Mouse (Mus musculus) myocyte (in vitro differentiated cells): ENCODE measurements around the gene Zfp687. TPM values are rescaled to one million over a fixed set of nuclear protein-coding genes. Genes with fewer than 3 reads are reported as not detected.

ENCODE experiments used
- H3K27me3 ChIP-seq: one replicate; pipeline ENCODE4 v1.6.1; 2011; ENCODE audit not compliant: control insufficient read depth, insufficient read depth, insufficient read length
- H3K36me3 ChIP-seq: one replicate; pipeline ENCODE4 v1.6.1; 2011; ENCODE audit not compliant: control insufficient read depth, insufficient read depth
- H3K4me2 ChIP-seq: one replicate; pipeline ENCODE4 v1.6.1; 2011; ENCODE audit warnings: low read depth, control low read depth
- H3K4me3 ChIP-seq: one replicate; pipeline ENCODE4 v1.5.1; 2011; ENCODE audit warnings: mild to moderate bottlenecking, control low read depth, moderate library complexity
- H3K79me2 ChIP-seq: one replicate; pipeline ENCODE4 v1.6.1; 2011; ENCODE audit not compliant: control insufficient read depth, insufficient read depth
- H3ac ChIP-seq: one replicate; pipeline ENCODE4 v1.6.1; 2011; ENCODE audit not compliant: control insufficient read depth, insufficient read length
- CEBPB ChIP-seq: IDR thresholded peaks from 2 replicates; pipeline ENCODE4 v1.6.1; 2011; ENCODE audit warnings: mild to moderate bottlenecking, moderate library complexity; ENCODE audit not compliant: poor library complexity, insufficient read depth, severe bottlenecking
- E2F4 ChIP-seq: IDR thresholded peaks from one replicate; pipeline ENCODE4 v1.6.1; 2011; ENCODE audit warnings: mild to moderate bottlenecking, control low read depth, moderate library complexity; ENCODE audit not compliant: insufficient read depth
- MAX ChIP-seq: IDR thresholded peaks from one replicate; pipeline ENCODE4 v1.6.1; 2011; ENCODE audit warnings: low read depth, mild to moderate bottlenecking, control low read depth
- MYOD1 ChIP-seq, 3 experiments: IDR thresholded peaks; one replicate each; pipeline ENCODE4 v1.6.1; 2011; ENCODE audit warnings: control low read depth in 2 of 3, low read depth in 2 of 3, mild to moderate bottlenecking in 2 of 3, moderate library complexity in 1 of 3; ENCODE audit not compliant: insufficient read length in 2 of 3, control insufficient read depth in 1 of 3
- MYOG ChIP-seq, 3 experiments: IDR thresholded peaks; one replicate each; pipeline ENCODE4 v1.6.1; 2011; ENCODE audit warnings: control low read depth in 2 of 3, low read depth in 2 of 3, mild to moderate bottlenecking in 2 of 3; ENCODE audit not compliant: insufficient read length in 2 of 3, control insufficient read depth in 1 of 3, insufficient read depth in 1 of 3
- POLR2A ChIP-seq: IDR thresholded peaks from one replicate; pipeline ENCODE4 v1.6.1; 2011; ENCODE audit warnings: low read depth, mild to moderate bottlenecking, control low read depth, moderate library complexity; ENCODE audit not compliant: insufficient read length
- POLR2AphosphoS2 ChIP-seq: IDR thresholded peaks from one replicate; pipeline ENCODE4 v1.6.1; 2011; ENCODE audit warnings: low read depth, control low read depth; ENCODE audit not compliant: insufficient read length
- REST ChIP-seq: IDR thresholded peaks from one replicate; pipeline ENCODE4 v1.6.1; 2011; ENCODE audit warnings: mild to moderate bottlenecking, control low read depth, moderate library complexity; ENCODE audit not compliant: insufficient read depth, insufficient read length
- SRF ChIP-seq: IDR thresholded peaks from one replicate; pipeline ENCODE4 v1.6.1; 2011; ENCODE audit warnings: low read depth; ENCODE audit not compliant: control insufficient read depth, insufficient read length
- TCF12 ChIP-seq: IDR thresholded peaks from one replicate; pipeline ENCODE4 v1.6.1; 2011; ENCODE audit warnings: mild to moderate bottlenecking, control low read depth; ENCODE audit not compliant: poor library complexity, insufficient read depth, severe bottlenecking
- TCF3 ChIP-seq: IDR thresholded peaks from one replicate; pipeline ENCODE4 v1.6.1; 2011; ENCODE audit warnings: low read depth, control low read depth; ENCODE audit not compliant: insufficient read length
- USF1 ChIP-seq: IDR thresholded peaks from one replicate; pipeline ENCODE4 v1.6.1; 2011; ENCODE audit warnings: low read depth, mild to moderate bottlenecking, control low read depth, moderate library complexity
- polyA plus RNA-seq: library from polyadenylated mRNA; unstranded; fragments of >200 nt; fragmentation: generic; extraction: Trizol; gene quantifications from one replicate; pipeline ENCODE4 v1.2.1, GENCODE M21; 2012; ENCODE audit warnings: missing spikeins

The Zfp687 gene
- polyA plus RNA-seq, 1 experiment = 11.5 TPM

GRCm38 (mm10) chr3:95012982-95013381 lies 2.3 kb downstream of the Zfp687 start:
- no peak overlapping the region for H3K4me2 ChIP-seq
- H3K36me3 ChIP-seq = no peaks in the 10 kb centered on the region
- peak overlapping the region; percentile 58 for H3K4me3 ChIP-seq
- TF ChIP-seq SRF = no peak
- TF ChIP-seq TCF12 = no peak
- TF ChIP-seq POLR2A = no peak
- no peak for TF ChIP-seq MYOD1 (IDR thresholded peaks at IDR 0.05; ENCODE audit: control insufficient read depth in 1 of 3, insufficient read length in 2 of 3, low read depth in 2 of 3)
- TF ChIP-seq MAX = no peak
- no peak for TF ChIP-seq USF1
- TF ChIP-seq REST = no peak
- no peaks in the 10 kb centered on the region for H3K27me3 ChIP-seq
- peaks cover 6% of the 10 kb centered on the region for H3K79me2 ChIP-seq
- no peak overlapping the region for H3ac ChIP-seq

- no peaks in the 10 kb centered on the region for H3K27me3 ChIP-seq
- no peak overlapping the region for H3K4me2 ChIP-seq
- peaks cover 6% of the 10 kb centered on the region for H3K79me2 ChIP-seq
- H3K4me3 ChIP-seq = no peak overlapping the region
- TF ChIP-seq TCF3 (no peak), USF1 (no peak), MAX (no peak), TCF12 (no peak), MYOG (IDR thresholded peaks at IDR 0.05; ENCODE audit: control insufficient read depth in 1 of 3, insufficient read depth in 1 of 3, insufficient read length in 2 of 3, low read depth in 2 of 3) (peak in 2 of 3 experiments; percentile 22 to 71), MYOD1 (IDR thresholded peaks at IDR 0.05; ENCODE audit: control insufficient read depth in 1 of 3, insufficient read length in 2 of 3, low read depth in 2 of 3) (peak in 2 of 3 experiments; percentile 41 to 59)
- H3ac ChIP-seq = no peak overlapping the region
- peaks cover 5% of the 10 kb centered on the region for H3K36me3 ChIP-seq
Observed at GRCm38 (mm10) chr3:95010396-95010795, 4.9 kb downstream of the Zfp687 start.

GRCm38 (mm10) chr3:95007706-95008105 lies 7.5 kb downstream of the Zfp687 start:
- TF ChIP-seq POLR2A (no peak), CEBPB (no peak), TCF12 (no peak), MAX (no peak), REST (no peak), USF1 (no peak), TCF3 (no peak), MYOG (IDR thresholded peaks at IDR 0.05; ENCODE audit: control insufficient read depth in 1 of 3, insufficient read depth in 1 of 3, insufficient read length in 2 of 3, low read depth in 2 of 3) (no peak), POLR2AphosphoS2 (no peak), SRF (no peak), MYOD1 (IDR thresholded peaks at IDR 0.05; ENCODE audit: control insufficient read depth in 1 of 3, insufficient read length in 2 of 3, low read depth in 2 of 3) (no peak), E2F4 (no peak)
- Histone ChIP-seq H3K36me3 (peaks cover 11% of the 10 kb centered on the region), H3K79me2 (no peaks in the 10 kb centered on the region)

GRCm38 (mm10) chr3:95005651-95006050 lies 9.6 kb downstream of the Zfp687 start:
- Histone ChIP-seq H3K36me3 (peaks cover 19% of the 10 kb centered on the region), H3K4me2 (no peak overlapping the region), H3ac (no peak overlapping the region), H3K79me2 (no peaks in the 10 kb centered on the region), H3K4me3 (no peak overlapping the region), H3K27me3 (no peaks in the 10 kb centered on the region)
- TF ChIP-seq POLR2A (no peak), POLR2AphosphoS2 (no peak), TCF12 (no peak), TCF3 (peak; percentile 44), CEBPB (no peak), MYOG (IDR thresholded peaks at IDR 0.05; ENCODE audit: control insufficient read depth in 1 of 3, insufficient read depth in 1 of 3, insufficient read length in 2 of 3, low read depth in 2 of 3) (peak in 2 of 3 experiments; percentile 71 to 88), SRF (no peak), REST (no peak), E2F4 (no peak), USF1 (no peak), MAX (no peak), MYOD1 (IDR thresholded peaks at IDR 0.05; ENCODE audit: control insufficient read depth in 1 of 3, insufficient read length in 2 of 3, low read depth in 2 of 3) (peak in 2 of 3 experiments; percentile 73 to 83)

More at GRCm38 (mm10) chr3:95007706-95008105, 7.5 kb downstream of the Zfp687 start:
- no peak overlapping the region for H3ac ChIP-seq
- H3K4me3 ChIP-seq = no peak overlapping the region
- no peak overlapping the region for H3K4me2 ChIP-seq
- no peaks in the 10 kb centered on the region for H3K27me3 ChIP-seq

- Histone ChIP-seq H3K4me2 (no peak overlapping the region), H3K36me3 (peaks cover 26% of the 10 kb centered on the region), H3K79me2 (no peaks in the 10 kb centered on the region), H3ac (no peak overlapping the region), H3K4me3 (no peak overlapping the region), H3K27me3 (no peaks in the 10 kb centered on the region)
- TF ChIP-seq POLR2AphosphoS2 = no peak
- TF ChIP-seq MYOD1 (IDR thresholded peaks at IDR 0.05; ENCODE audit: control insufficient read depth in 1 of 3, insufficient read length in 2 of 3, low read depth in 2 of 3) = no peak
Observed at GRCm38 (mm10) chr3:95003273-95003672, 12.0 kb downstream of the Zfp687 start.
